Mouse (Mus musculus): ENCODE measurements around the gene Crxos. TPM values are rescaled to one million over a fixed set of nuclear protein-coding genes. Genes with fewer than 3 reads are reported as not detected.

Gene Crxos
- polyA plus RNA-seq, 1 experiment, result not detected

- no peak for TF ChIP-seq CTCF (IDR thresholded peaks at IDR 0.05; ENCODE audit: insufficient read depth, low read depth, low read length)
- no peak for TF ChIP-seq POLR2A (IDR thresholded peaks at IDR 0.05; ENCODE audit: insufficient read depth, low read depth, low read length)
- Histone ChIP-seq H3K4me1 (ENCODE audit: control insufficient read depth, insufficient read depth, low read length) (peaks cover 15% of the 10 kb centered on the region), H3K4me3 (ENCODE audit: insufficient read depth, low read depth, low read length) (no peak overlapping the region), H3K27ac (ENCODE audit: insufficient read depth, low read depth, low read length) (no peak overlapping the region)
- WGBS, result 81% methylated on average over 3 of the region's 3 CpGs
Measured at GRCm38 (mm10) chr7:15916134-15916723, 33.8 kb downstream of the Crxos start.

DNA sequence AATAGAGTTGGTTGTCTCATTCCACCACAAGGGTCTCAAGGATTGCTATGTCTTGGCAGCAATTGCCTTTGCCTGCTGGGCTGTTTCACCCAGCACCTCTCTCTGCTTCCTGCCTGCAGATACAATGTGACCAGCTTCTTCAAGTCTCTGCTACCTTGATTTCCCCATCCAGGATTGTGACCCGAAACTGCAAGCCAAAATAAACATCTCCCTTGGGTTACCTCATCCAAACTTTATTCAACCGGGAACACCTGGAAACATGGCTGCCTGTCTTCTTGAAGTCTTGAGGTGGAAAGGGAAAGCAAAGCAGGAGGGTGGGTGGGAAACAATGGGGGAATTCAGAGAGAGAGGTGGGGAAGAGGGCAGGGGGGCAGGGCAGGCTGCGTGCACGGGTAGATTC lies 34.6 kb downstream of the Crxos start:
- TF ChIP-seq POLR2A (IDR thresholded peaks at IDR 0.05; ENCODE audit: insufficient read depth, low read depth, low read length) (no peak), CTCF (IDR thresholded peaks at IDR 0.05; ENCODE audit: insufficient read depth, low read depth, low read length) (no peak)

GRCm38 (mm10) chr7:15918371-15918770 lies 36.0 kb downstream of the Crxos start:
- TF ChIP-seq CTCF (IDR thresholded peaks at IDR 0.05; ENCODE audit: insufficient read depth, low read depth, low read length) (no peak), POLR2A (IDR thresholded peaks at IDR 0.05; ENCODE audit: insufficient read depth, low read depth, low read length) (no peak)
- H3K4me1 ChIP-seq (ENCODE audit: control insufficient read depth, insufficient read depth, low read length), result peaks cover 15% of the 10 kb centered on the region

More for the DNA sequence above, 34.6 kb downstream of the Crxos start:
- WGBS, result 72% methylated on average over 4 of the region's 4 CpGs
- Histone ChIP-seq H3K4me3 (ENCODE audit: insufficient read depth, low read depth, low read length) (no peak overlapping the region), H3K4me1 (ENCODE audit: control insufficient read depth, insufficient read depth, low read length) (peaks cover 15% of the 10 kb centered on the region), H3K27ac (ENCODE audit: insufficient read depth, low read depth, low read length) (no peak overlapping the region)

GRCm38 (mm10) chr7:15919947-15920346 lies 37.5 kb downstream of the Crxos start:
- Histone ChIP-seq H3K4me3 (ENCODE audit: insufficient read depth, low read depth, low read length) (no peak overlapping the region), H3K4me1 (ENCODE audit: control insufficient read depth, insufficient read depth, low read length) (peaks cover 15% of the 10 kb centered on the region), H3K27ac (ENCODE audit: insufficient read depth, low read depth, low read length) (no peak overlapping the region)
- 94% methylated on average over 9 of the region's 9 CpGs for WGBS
- TF ChIP-seq POLR2A (IDR thresholded peaks at IDR 0.05; ENCODE audit: insufficient read depth, low read depth, low read length) (no peak), CTCF (IDR thresholded peaks at IDR 0.05; ENCODE audit: insufficient read depth, low read depth, low read length) (no peak)

More at GRCm38 (mm10) chr7:15918371-15918770, 36.0 kb downstream of the Crxos start:
- no peak overlapping the region for H3K27ac ChIP-seq (ENCODE audit: insufficient read depth, low read depth, low read length)
- no peak overlapping the region for H3K4me3 ChIP-seq (ENCODE audit: insufficient read depth, low read depth, low read length)

GRCm38 (mm10) chr7:15920645-15921190 lies 38.3 kb downstream of the Crxos start:
- Histone ChIP-seq H3K27ac (ENCODE audit: insufficient read depth, low read depth, low read length) (no peak overlapping the region), H3K4me1 (ENCODE audit: control insufficient read depth, insufficient read depth, low read length) (peaks cover 15% of the 10 kb centered on the region), H3K4me3 (ENCODE audit: insufficient read depth, low read depth, low read length) (peak overlapping the region; percentile 75)
- 67% methylated on average over 6 of the region's 6 CpGs for whole genome bisulfite sequencing
- TF ChIP-seq CTCF (IDR thresholded peaks at IDR 0.05; ENCODE audit: insufficient read depth, low read depth, low read length) (no peak), POLR2A (IDR thresholded peaks at IDR 0.05; ENCODE audit: insufficient read depth, low read depth, low read length) (no peak; the same call in 1 of the 2 replicates)

GRCm38 (mm10) chr7:15921796-15922195 lies 39.4 kb downstream of the Crxos start:
- H3K4me1 ChIP-seq (ENCODE audit: control insufficient read depth, insufficient read depth, low read length), result peaks cover 15% of the 10 kb centered on the region
- peak overlapping the region; percentile 94 for H3K27ac ChIP-seq (ENCODE audit: insufficient read depth, low read depth, low read length)
- under 1% methylated on average over 10 of the region's 10 CpGs for WGBS
- TF ChIP-seq POLR2A (IDR thresholded peaks at IDR 0.05; ENCODE audit: insufficient read depth, low read depth, low read length), result no peak
- TF ChIP-seq CTCF (IDR thresholded peaks at IDR 0.05; ENCODE audit: insufficient read depth, low read depth, low read length), result no peak
- peak overlapping the region; percentile 75 for H3K4me3 ChIP-seq (ENCODE audit: insufficient read depth, low read depth, low read length)

DNA sequence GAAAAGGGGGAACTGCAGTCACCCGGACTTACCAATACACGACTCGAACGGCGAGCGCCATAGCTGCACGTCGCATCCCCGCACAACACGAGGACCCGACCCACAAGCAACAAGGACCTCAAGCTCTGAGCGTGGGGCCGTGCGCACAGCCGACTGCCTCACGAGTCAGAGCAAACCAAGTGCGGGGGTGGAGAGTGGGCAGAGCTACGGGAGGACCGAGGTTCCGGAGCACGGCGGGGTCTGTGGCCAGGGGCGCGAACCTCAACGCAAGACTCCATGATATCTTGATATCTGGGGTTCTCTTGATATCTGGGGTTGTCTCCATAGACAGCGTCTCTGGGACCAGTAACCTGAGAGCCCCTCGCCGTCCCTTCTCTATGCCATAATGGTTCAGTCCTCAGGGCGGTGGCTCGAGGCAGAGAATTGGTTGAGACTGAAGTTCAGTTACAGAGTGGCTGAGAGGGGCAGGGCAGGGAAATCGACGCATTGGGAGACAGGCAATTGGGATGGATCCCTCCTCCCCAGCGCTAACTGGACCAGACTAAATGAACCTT lies 39.9 kb downstream of the Crxos start, which contains the start of gene Selenow:
Gene Selenow, minus strand, starts transcription at position 183 of the 554 bp plus-strand sequence.
- under 1% methylated on average over 33 of the region's 33 CpGs for WGBS
- peak within 1 kb of the TSS; percentile 94 for H3K27ac ChIP-seq (ENCODE audit: insufficient read depth, low read depth, low read length)
- TF ChIP-seq CTCF (IDR thresholded peaks at IDR 0.05; ENCODE audit: insufficient read depth, low read depth, low read length) (no peak), POLR2A (IDR thresholded peaks at IDR 0.05; ENCODE audit: insufficient read depth, low read depth, low read length) (peak; percentile 90)

DNA sequence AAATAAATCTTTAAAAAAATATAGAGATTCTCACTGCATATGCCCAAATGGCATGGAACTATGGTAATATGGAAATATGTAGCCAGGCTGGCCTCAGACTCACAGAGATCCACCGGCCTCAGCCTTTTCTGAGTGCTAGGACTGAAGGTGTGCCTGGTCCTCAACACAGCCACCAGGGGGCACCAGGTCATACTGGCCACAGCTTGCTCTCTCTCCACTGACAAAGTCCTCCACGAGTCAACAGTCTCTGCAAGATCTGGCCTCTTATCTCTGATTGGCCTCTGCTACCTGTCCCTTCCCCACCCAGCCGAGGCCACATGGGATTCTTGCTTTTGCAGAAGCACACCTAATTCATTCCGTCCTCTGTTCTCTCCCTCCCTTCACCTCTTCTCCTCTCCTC lies 47.5 kb downstream of the Crxos start:
- TF ChIP-seq CTCF (IDR thresholded peaks at IDR 0.05; ENCODE audit: insufficient read depth, low read depth, low read length) (peak; percentile 38; the same call in 1 of the 2 replicates), POLR2A (IDR thresholded peaks at IDR 0.05; ENCODE audit: insufficient read depth, low read depth, low read length) (no peak)
- 43% methylated on average over 4 of the region's 4 CpGs for WGBS
- no peak overlapping the region for H3K4me3 ChIP-seq (ENCODE audit: insufficient read depth, low read depth, low read length)
- H3K4me1 ChIP-seq (ENCODE audit: control insufficient read depth, insufficient read depth, low read length), result no peaks in the 10 kb centered on the region
- no peak overlapping the region for H3K27ac ChIP-seq (ENCODE audit: insufficient read depth, low read depth, low read length)

More for the DNA sequence above, 39.9 kb downstream of the Crxos start, which contains the start of gene Selenow:
- peaks cover 15% of the 10 kb centered on the region for H3K4me1 ChIP-seq (ENCODE audit: control insufficient read depth, insufficient read depth, low read length)
- peak within 1 kb of the TSS; percentile 75 for H3K4me3 ChIP-seq (ENCODE audit: insufficient read depth, low read depth, low read length)

GRCm38 (mm10) chr7:15930543-15930942 lies 48.1 kb downstream of the Crxos start:
- Histone ChIP-seq H3K27ac (ENCODE audit: insufficient read depth, low read depth, low read length) (no peak overlapping the region), H3K4me3 (ENCODE audit: insufficient read depth, low read depth, low read length) (no peak overlapping the region), H3K4me1 (ENCODE audit: control insufficient read depth, insufficient read depth, low read length) (no peaks in the 10 kb centered on the region)
- TF ChIP-seq CTCF (IDR thresholded peaks at IDR 0.05; ENCODE audit: insufficient read depth, low read depth, low read length) (no peak), POLR2A (IDR thresholded peaks at IDR 0.05; ENCODE audit: insufficient read depth, low read depth, low read length) (no peak)
- WGBS, result 76% methylated on average over 2 of the region's 2 CpGs

Data from olfactory bulb, adult 2 months (tissue).